Mouse (Mus musculus) hindbrain, embryonic 12.5 days (tissue): Measurements from ENCODE around the gene Rab6a. TPM values are rescaled to one million over a fixed set of nuclear protein-coding genes. Genes with fewer than 3 reads are reported as not detected.

ENCODE experiments used
- ATAC-seq: fragments of 200-750 bp; cut with Nextera tagmentation; 2 replicates; pipeline ENCODE4 v1.8.0; 2017; ENCODE audit warnings: moderate TSS enrichment; ENCODE audit not compliant: low FRiP score
- H3K27ac ChIP-seq: fragments of 300-500 bp; sonication (generic); 2 replicates; pipeline ENCODE4 v1.5.1; 2016; ENCODE audit warnings: mild to moderate bottlenecking
- H3K27me3 ChIP-seq: fragments of 300-500 bp; sonication (generic); 2 replicates; pipeline ENCODE4 v1.6.1; 2016; ENCODE audit warnings: mild to moderate bottlenecking
- H3K36me3 ChIP-seq: fragments of 300-500 bp; sonication (generic); 2 replicates; pipeline ENCODE4 v1.6.1; 2016; ENCODE audit warnings: mild to moderate bottlenecking
- H3K4me1 ChIP-seq: fragments of 300-500 bp; sonication (generic); 2 replicates; pipeline ENCODE4 v1.6.1; 2016
- H3K4me2 ChIP-seq: fragments of 300-500 bp; sonication (generic); replicated peaks from 2 replicates; pipeline ENCODE4 v1.6.1; 2016; ENCODE audit warnings: mild to moderate bottlenecking
- H3K4me3 ChIP-seq: fragments of 300-500 bp; sonication (generic); 2 replicates; pipeline ENCODE4 v1.5.1; 2016; ENCODE audit warnings: mild to moderate bottlenecking
- H3K9ac ChIP-seq: fragments of 300-500 bp; sonication (generic); 2 replicates; pipeline ENCODE4 v1.6.1; 2016; ENCODE audit warnings: mild to moderate bottlenecking, moderate library complexity
- H3K9me3 ChIP-seq: fragments of 300-500 bp; sonication (generic); replicated peaks from 2 replicates; pipeline ENCODE4 v1.6.1; 2016; ENCODE audit warnings: mild to moderate bottlenecking
- WGBS: fragments of 180-500 bp; shearing (Covaris S2); methylation state at CpG from one replicate; pipeline ENCODE4 v1.1.7; 2016; 5-methylcytosine and 5-hydroxymethylcytosine counted together
- polyA plus RNA-seq: library from polyadenylated mRNA; unstranded; fragments of >200 nt; fragmentation: Nextera tagmentation; extraction: Ambion mirVana; gene quantifications from 2 replicates; pipeline ENCODE4 v1.2.1, GENCODE M21; 2016

The Rab6a gene
- polyA plus RNA-seq, 1 experiment from 2014 or later: 194 TPM

GRCm38 (mm10) chr7:100642413-100642812 is 35.2 kb downstream of the Rab6a start:
- Histone ChIP-seq H3K36me3 (peaks cover 11% of the 10 kb centered on the region), H3K9me3 (no peaks in the 10 kb centered on the region), H3K4me2 (no peak overlapping the region), H3K4me1 (no peaks in the 10 kb centered on the region), H3K4me3 (no peak overlapping the region), H3K9ac (no peak overlapping the region), H3K27me3 (no peaks in the 10 kb centered on the region), H3K27ac (no peak overlapping the region)
- WGBS: 92% methylated on average over 4 of the region's 4 CpGs
- ATAC-seq: no peak

- Histone ChIP-seq H3K4me2 (no peak overlapping the region), H3K4me1 (0 out of 2 replicates have a peak, but pooled peaks cover 1% of the 10 kb centered on the region), H3K36me3 (0 out of 2 replicates have a peak, but pooled peaks cover 3% of the 10 kb centered on the region), H3K9me3 (no peaks in the 10 kb centered on the region), H3K4me3 (no peak overlapping the region), H3K27ac (no peak overlapping the region), H3K9ac (no peak overlapping the region), H3K27me3 (no peaks in the 10 kb centered on the region)
- no peak for ATAC-seq
- 33% methylated on average over 3 of the region's 3 CpGs for WGBS
Observed at GRCm38 (mm10) chr7:100645147-100645546, 37.9 kb downstream of the Rab6a start.

GRCm38 (mm10) chr7:100649095-100649494 is 41.9 kb downstream of the Rab6a start:
- H3K27ac ChIP-seq: no peak overlapping the region
- WGBS: 83% methylated on average over 4 of the region's 4 CpGs
- no peak for ATAC-seq

GRCm38 (mm10) chr7:100649826-100650225 is 42.6 kb downstream of the Rab6a start:
- H3K4me1 ChIP-seq: peaks cover 19% of the 10 kb centered on the region
- H3K4me2 ChIP-seq: no peak overlapping the region
- H3K9ac ChIP-seq: no peak overlapping the region
- H3K9me3 ChIP-seq: no peaks in the 10 kb centered on the region
- no peak for ATAC-seq
- 0 out of 2 replicates have a peak, but pooled peaks cover 3% of the 10 kb centered on the region for H3K36me3 ChIP-seq
- no peak overlapping the region for H3K27ac ChIP-seq
- WGBS: 75% methylated on average over 8 of the region's 8 CpGs
- no peaks in the 10 kb centered on the region for H3K27me3 ChIP-seq
- no peak overlapping the region for H3K4me3 ChIP-seq

More at GRCm38 (mm10) chr7:100649095-100649494, 41.9 kb downstream of the Rab6a start:
- Histone ChIP-seq H3K9me3 (no peaks in the 10 kb centered on the region), H3K36me3 (0 out of 2 replicates have a peak, but pooled peaks cover 3% of the 10 kb centered on the region), H3K4me1 (peaks cover 12% of the 10 kb centered on the region), H3K27me3 (no peaks in the 10 kb centered on the region), H3K4me2 (no peak overlapping the region), H3K9ac (no peak overlapping the region), H3K4me3 (no peak overlapping the region)

- H3K36me3 ChIP-seq: 0 out of 2 replicates have a peak, but pooled peaks cover 3% of the 10 kb centered on the region
- H3K4me2 ChIP-seq: no peak overlapping the region
- H3K27ac ChIP-seq: no peak overlapping the region
- H3K4me1 ChIP-seq: peaks cover 19% of the 10 kb centered on the region
- ATAC-seq: no peak
- WGBS: 82% methylated on average over 6 of the region's 6 CpGs
- no peaks in the 10 kb centered on the region for H3K27me3 ChIP-seq
- H3K9me3 ChIP-seq: no peaks in the 10 kb centered on the region
- H3K9ac ChIP-seq: no peak overlapping the region
- no peak overlapping the region for H3K4me3 ChIP-seq
Observed at GRCm38 (mm10) chr7:100650421-100650820, 43.2 kb downstream of the Rab6a start.

GRCm38 (mm10) chr7:100651011-100651410 is 43.8 kb downstream of the Rab6a start:
- 65% methylated on average over 4 of the region's 4 CpGs for WGBS
- no peak for ATAC-seq
- no peak overlapping the region for H3K9ac ChIP-seq

GRCm38 (mm10) chr7:100653480-100654266 is 46.5 kb downstream of the Rab6a start:
- H3K4me1 ChIP-seq: peaks cover 24% of the 10 kb centered on the region
- peak overlapping the region; percentile 11; the same call in 1 of the 2 replicates for H3K4me2 ChIP-seq
- H3K9me3 ChIP-seq: no peaks in the 10 kb centered on the region
- peak overlapping the region; percentile 76 for H3K27ac ChIP-seq
- H3K9ac ChIP-seq: no peak overlapping the region
- WGBS: 54% methylated on average over 9 of the region's 9 CpGs
- ATAC-seq: peak; percentile 81
- H3K36me3 ChIP-seq: no peaks in the 10 kb centered on the region
- H3K4me3 ChIP-seq: no peak overlapping the region
- H3K27me3 ChIP-seq: no peaks in the 10 kb centered on the region

More at GRCm38 (mm10) chr7:100651011-100651410, 43.8 kb downstream of the Rab6a start:
- H3K36me3 ChIP-seq: 0 out of 2 replicates have a peak, but pooled peaks cover 3% of the 10 kb centered on the region
- H3K9me3 ChIP-seq: no peaks in the 10 kb centered on the region
- no peak overlapping the region for H3K4me2 ChIP-seq
- peaks cover 19% of the 10 kb centered on the region for H3K4me1 ChIP-seq
- H3K4me3 ChIP-seq: no peak overlapping the region
- no peaks in the 10 kb centered on the region for H3K27me3 ChIP-seq
- no peak overlapping the region for H3K27ac ChIP-seq

GRCm38 (mm10) chr7:100654441-100654840 is 47.2 kb downstream of the Rab6a start:
- Histone ChIP-seq H3K4me1 (peaks cover 24% of the 10 kb centered on the region), H3K9ac (no peak overlapping the region)
- 80% methylated on average over 8 of the region's 8 CpGs for WGBS

GRCm38 (mm10) chr7:100656739-100657138 is 49.5 kb downstream of the Rab6a start:
- Histone ChIP-seq H3K27ac (no peak overlapping the region), H3K4me1 (peaks cover 21% of the 10 kb centered on the region), H3K4me3 (no peak overlapping the region), H3K9me3 (no peaks in the 10 kb centered on the region), H3K4me2 (no peak overlapping the region), H3K36me3 (no peaks in the 10 kb centered on the region), H3K27me3 (no peaks in the 10 kb centered on the region), H3K9ac (no peak overlapping the region)
- ATAC-seq: no peak
- 64% methylated on average over 5 of the region's 5 CpGs for WGBS

More at GRCm38 (mm10) chr7:100654441-100654840, 47.2 kb downstream of the Rab6a start:
- no peak for ATAC-seq
- Histone ChIP-seq H3K36me3 (no peaks in the 10 kb centered on the region), H3K4me2 (0 out of 2 replicates have a peak overlapping the region, but pooled peaks have one; percentile 11), H3K9me3 (no peaks in the 10 kb centered on the region), H3K4me3 (no peak overlapping the region), H3K27me3 (no peaks in the 10 kb centered on the region), H3K27ac (peak overlapping the region; percentile 76)

- Histone ChIP-seq H3K9ac (no peak overlapping the region), H3K27ac (no peak overlapping the region), H3K36me3 (no peaks in the 10 kb centered on the region), H3K4me1 (peaks cover 24% of the 10 kb centered on the region), H3K9me3 (no peaks in the 10 kb centered on the region), H3K4me2 (peak overlapping the region; percentile 34), H3K4me3 (no peak overlapping the region), H3K27me3 (no peaks in the 10 kb centered on the region)
- ATAC-seq: peak; percentile 36; the same call in 1 of the 2 replicates
- WGBS: 29% methylated on average over 18 of the region's 18 CpGs
Observed at GRCm38 (mm10) chr7:100658093-100658578, 50.9 kb downstream of the Rab6a start.

- H3K9me3 ChIP-seq: no peaks in the 10 kb centered on the region
- no peak overlapping the region for H3K4me2 ChIP-seq
- peaks cover 4% of the 10 kb centered on the region; the same call in 1 of the 2 replicates for H3K27me3 ChIP-seq
- H3K27ac ChIP-seq: no peak overlapping the region
- H3K36me3 ChIP-seq: no peaks in the 10 kb centered on the region
- peaks cover 20% of the 10 kb centered on the region for H3K4me1 ChIP-seq
- WGBS: 86% methylated on average over 7 of the region's 7 CpGs
- no peak overlapping the region for H3K4me3 ChIP-seq
- H3K9ac ChIP-seq: no peak overlapping the region
- no peak for ATAC-seq
Observed at GRCm38 (mm10) chr7:100661264-100661663, 54.1 kb downstream of the Rab6a start.

- no peak within 1 kb of the TSS for H3K4me3 ChIP-seq
- WGBS: 78% methylated on average over 8 of the region's 8 CpGs
- no peak within 1 kb of the TSS for H3K27ac ChIP-seq
- H3K9ac ChIP-seq: no peak within 1 kb of the TSS
- peaks cover 4% of the 10 kb centered on the region; the same call in 1 of the 2 replicates for H3K27me3 ChIP-seq
- no peaks in the 10 kb centered on the region for H3K9me3 ChIP-seq
- no peaks in the 10 kb centered on the region for H3K36me3 ChIP-seq
- H3K4me1 ChIP-seq: peaks cover 20% of the 10 kb centered on the region
- no peak for ATAC-seq
- H3K4me2 ChIP-seq: peak within 1 kb of the TSS; percentile 32
Observed at GRCm38 (mm10) chr7:100662231-100662630, 55.0 kb downstream of the Rab6a start, which contains the start of gene Plekhb1. Gene Plekhb1, minus strand, starts transcription at chr7:100662414.
